Mouse (Mus musculus) liver, embryonic 16.5 days (tissue): ENCODE measurements around the gene Gm10229. TPM values are rescaled to one million over a fixed set of nuclear protein-coding genes. Genes with fewer than 3 reads are reported as not detected.
"Not testable (repeated sequence)": the region's sequence is repeated elsewhere in the genome, so short reads cannot be mapped to it uniquely, and the experiment has no call there.

Source experiments
- ATAC-seq: fragments of 200-750 bp; cut with Nextera tagmentation; 2 replicates; pipeline ENCODE4 v1.8.0; 2017; ENCODE audit warnings: low read depth, mild to moderate bottlenecking, moderate number of reproducible peaks, moderate library complexity
- H3K27ac ChIP-seq: fragments of 300-500 bp; sonication (generic); 2 replicates; pipeline ENCODE4 v1.5.1; 2014; ENCODE audit warnings: mild to moderate bottlenecking, low read length
- H3K27me3 ChIP-seq: fragments of 300-500 bp; sonication (generic); 2 replicates; pipeline ENCODE4 v1.6.1; 2014; ENCODE audit warnings: low read depth, low read length, mixed read lengths; ENCODE audit not compliant: control insufficient read depth, insufficient read depth
- H3K36me3 ChIP-seq: fragments of 300-500 bp; sonication (generic); 2 replicates; pipeline ENCODE4 v1.6.1; 2014; ENCODE audit warnings: mild to moderate bottlenecking; ENCODE audit not compliant: control insufficient read depth, insufficient read depth
- H3K4me1 ChIP-seq: fragments of 300-500 bp; sonication (generic); 2 replicates; pipeline ENCODE4 v1.6.1; 2014; ENCODE audit warnings: low read depth, low read length, mixed read lengths; ENCODE audit not compliant: control insufficient read depth
- H3K4me2 ChIP-seq: fragments of 300-500 bp; sonication (generic); 2 replicates; pipeline ENCODE4 v1.6.1; 2014; ENCODE audit warnings: low read depth, low read length, mixed read lengths
- H3K4me3 ChIP-seq: fragments of 300-500 bp; sonication (generic); 2 replicates; pipeline ENCODE4 v1.5.1; 2014; ENCODE audit warnings: low read depth, mild to moderate bottlenecking, low read length
- H3K9ac ChIP-seq: fragments of 300-500 bp; sonication (generic); 2 replicates; pipeline ENCODE4 v1.6.1; 2014; ENCODE audit warnings: low read depth, low read length
- H3K9me3 ChIP-seq: fragments of 300-500 bp; sonication (generic); replicated peaks from 2 replicates; pipeline ENCODE4 v1.6.1; 2016; ENCODE audit warnings: low read length; ENCODE audit not compliant: control insufficient read depth
- WGBS: fragments of 180-500 bp; shearing (Covaris S2); extraction: QIAGEN DNeasy Blood & Tissue Kit; methylation state at CpG from one replicate; pipeline ENCODE4 v1.1.7; 2014; ENCODE audit not compliant: insufficient replicate concordance; 5-methylcytosine and 5-hydroxymethylcytosine counted together
- polyA plus RNA-seq: library from polyadenylated mRNA; unstranded; fragments of >200 nt; fragmentation: Nextera tagmentation; extraction: Ambion mirVana; gene quantifications from 2 replicates; pipeline ENCODE4 v1.2.1, GENCODE M21; 2015

Gm10229 gene
- polyA plus RNA-seq: not detected in 2 replicates

DNA sequence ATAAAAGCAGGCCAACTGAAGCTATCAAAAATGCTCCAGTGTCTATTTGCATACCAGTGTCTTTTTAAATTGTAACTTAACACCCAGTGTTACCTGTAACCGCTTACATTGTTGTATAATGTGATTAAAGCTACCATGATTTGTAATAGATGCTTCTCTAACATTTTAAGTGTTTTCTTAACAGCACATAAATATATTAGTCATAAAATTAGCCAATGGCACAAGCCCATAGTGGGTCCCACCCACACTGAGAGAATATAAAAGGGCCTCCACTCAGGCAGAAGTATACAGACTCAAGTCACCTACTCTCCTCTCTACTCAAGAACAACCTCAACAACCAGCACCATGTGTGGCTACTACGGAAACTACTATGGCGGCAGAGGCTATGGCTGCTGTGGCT, at the start of gene Gm10229:
Gene Gm10229 (plus strand): TSS at position 301 of the 400 bp plus-strand sequence.
- not testable (repeated sequence) for H3K4me1 ChIP-seq, H3K27ac ChIP-seq, H3K27me3 ChIP-seq, H3K36me3 ChIP-seq, H3K4me2 ChIP-seq, H3K9me3 ChIP-seq, H3K9ac ChIP-seq, H3K4me3 ChIP-seq, ATAC-seq
- WGBS: 58% methylated on average over 1 of the region's 3 CpGs

DNA sequence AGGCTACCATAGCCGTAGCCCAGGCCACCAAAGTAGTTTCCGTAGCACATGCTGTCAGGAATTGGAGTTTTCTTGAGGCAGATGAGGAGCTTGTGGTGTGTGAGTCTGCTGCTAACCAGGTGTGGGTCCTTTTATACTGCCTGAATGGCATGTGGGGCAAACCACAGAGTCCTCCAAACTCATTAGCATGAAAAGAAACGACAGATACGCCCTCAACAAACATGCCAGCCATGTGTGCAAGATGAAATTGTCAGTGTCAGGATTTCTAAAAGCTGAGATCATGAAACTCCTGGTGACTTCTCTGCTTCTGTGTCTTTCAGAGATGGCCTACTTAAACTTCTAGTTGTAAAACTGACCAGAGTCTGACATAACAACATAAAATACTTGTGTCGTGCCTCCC, 4.4 kb upstream of the Gm10229 start, which contains the start of gene Krtap22-2:
Gene Krtap22-2 (minus strand): TSS at position 101 of the 400 bp plus-strand sequence.
- 57% methylated on average over 5 of the region's 5 CpGs for WGBS
- no peaks in the 10 kb centered on the region for H3K36me3 ChIP-seq
- no peak for ATAC-seq
- no peaks in the 10 kb centered on the region for H3K27me3 ChIP-seq
- no peaks in the 10 kb centered on the region for H3K9me3 ChIP-seq
- no peaks in the 10 kb centered on the region for H3K4me1 ChIP-seq
- H3K27ac ChIP-seq: no peak within 1 kb of the TSS
- no peak within 1 kb of the TSS for H3K4me3 ChIP-seq
- no peak within 1 kb of the TSS for H3K9ac ChIP-seq
- H3K4me2 ChIP-seq: no peak within 1 kb of the TSS

DNA sequence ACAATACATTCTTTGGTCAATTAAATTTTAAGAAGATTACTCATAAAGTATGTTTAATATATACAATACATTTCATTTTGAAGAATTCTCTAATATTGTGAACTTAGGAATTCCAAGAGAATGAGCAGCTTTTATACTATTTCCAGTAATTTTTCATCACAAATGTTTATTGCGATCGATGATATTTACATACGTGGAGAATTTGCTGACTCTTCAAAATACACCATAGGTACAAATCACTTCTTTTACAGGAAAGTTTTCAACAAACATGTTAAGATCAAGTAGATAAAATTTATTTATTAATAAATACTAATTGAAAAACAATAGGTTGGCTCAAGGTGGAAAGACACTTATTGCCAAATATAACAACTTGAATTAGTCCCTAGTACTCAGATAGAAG, 1.1 kb upstream of the Gm10229 start:
- Histone ChIP-seq H3K4me1 (no peaks in the 10 kb centered on the region), H3K36me3 (no peaks in the 10 kb centered on the region), H3K9me3 (no peaks in the 10 kb centered on the region), H3K27me3 (no peaks in the 10 kb centered on the region), H3K4me3 (no peak overlapping the region), H3K9ac (no peak overlapping the region), H3K4me2 (no peak overlapping the region), H3K27ac (no peak overlapping the region)
- 90% methylated on average over 3 of the region's 3 CpGs for WGBS
- no peak for ATAC-seq

DNA sequence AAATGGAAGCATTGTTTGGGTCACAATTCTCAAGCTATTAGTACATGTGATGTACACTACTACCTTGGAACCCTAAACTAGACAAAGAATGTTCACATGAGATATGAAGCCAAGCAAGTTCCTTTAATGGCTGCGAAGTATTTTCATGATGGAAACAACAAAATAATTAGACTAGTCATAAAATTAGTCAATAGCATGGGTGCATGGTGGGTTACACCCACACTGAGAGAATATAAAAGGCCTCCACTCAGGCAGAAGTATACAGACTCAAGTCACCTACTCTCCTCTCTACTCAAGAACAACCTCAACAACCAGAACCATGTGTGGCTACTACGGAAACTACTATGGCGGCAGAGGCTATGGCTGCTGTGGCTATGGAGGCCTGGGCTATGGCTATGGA, 16.3 kb downstream of the Gm10229 start, which contains the start of gene Krtap6-1:
Gene Krtap6-1 (plus strand): TSS at position 301 of the 400 bp plus-strand sequence.
- not testable (repeated sequence) for H3K27ac ChIP-seq, H3K36me3 ChIP-seq, H3K4me2 ChIP-seq, H3K27me3 ChIP-seq, H3K9ac ChIP-seq, H3K4me3 ChIP-seq, H3K4me1 ChIP-seq, ATAC-seq, H3K9me3 ChIP-seq
- 83% methylated on average over 3 of the region's 3 CpGs for WGBS

DNA sequence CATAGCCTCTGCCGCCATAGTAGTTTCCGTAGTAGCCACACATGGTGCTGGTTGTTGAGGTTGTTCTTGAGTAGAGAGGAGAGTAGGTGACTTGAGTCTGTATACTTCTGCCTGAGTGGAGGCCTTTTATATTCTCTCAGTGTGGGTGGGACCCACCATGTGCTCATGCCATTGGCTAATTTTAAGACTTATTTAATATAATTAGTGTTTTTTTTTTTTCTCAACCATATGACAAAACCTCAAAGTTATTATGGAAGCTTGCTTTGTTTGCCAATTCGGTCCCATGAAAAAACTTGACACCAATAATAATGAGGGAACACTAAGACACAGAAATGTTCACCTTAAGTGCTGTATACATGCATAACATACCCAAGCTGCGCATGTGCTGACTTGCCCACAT, 26.3 kb downstream of the Gm10229 start, which contains the start of gene Gm10228:
Gene Gm10228 (minus strand): TSS at position 101 of the 400 bp plus-strand sequence.
- not testable (repeated sequence) for H3K9me3 ChIP-seq, H3K4me2 ChIP-seq, ATAC-seq, H3K27me3 ChIP-seq, H3K27ac ChIP-seq, H3K4me1 ChIP-seq, H3K36me3 ChIP-seq, H3K9ac ChIP-seq, H3K4me3 ChIP-seq
- 62% methylated on average over 2 of the region's 4 CpGs for WGBS

DNA sequence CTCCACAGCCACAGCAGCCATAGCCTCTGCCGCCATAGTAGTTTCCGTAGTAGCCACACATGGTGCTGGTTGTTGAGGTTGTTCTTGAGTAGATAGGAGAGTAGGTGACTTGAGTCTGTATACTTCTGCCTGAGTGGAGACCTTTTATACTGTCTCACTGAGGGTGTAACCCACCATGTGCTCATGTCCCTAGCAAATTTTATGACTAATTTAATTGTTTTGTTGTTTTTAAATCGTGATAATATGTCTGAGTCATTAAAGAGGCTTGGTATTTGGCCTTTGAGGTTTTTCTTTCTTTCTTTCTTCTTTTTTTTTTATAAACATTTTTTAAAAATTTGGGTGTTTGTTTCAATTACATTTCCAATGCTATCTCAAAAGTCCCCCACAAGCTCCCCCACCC, 32.7 kb downstream of the Gm10229 start, which contains the start of gene Krtap6-5:
Gene Krtap6-5 (minus strand): TSS at position 101 of the 400 bp plus-strand sequence.
- no peak within 1 kb of the TSS for H3K9ac ChIP-seq
- H3K9me3 ChIP-seq: no peaks in the 10 kb centered on the region
- H3K4me1 ChIP-seq: no peaks in the 10 kb centered on the region
- WGBS: 72% methylated on average over 3 of the region's 3 CpGs
- H3K27ac ChIP-seq: no peak within 1 kb of the TSS
- no peak within 1 kb of the TSS for H3K4me2 ChIP-seq
- no peaks in the 10 kb centered on the region for H3K36me3 ChIP-seq
- ATAC-seq: no peak
- no peak within 1 kb of the TSS for H3K4me3 ChIP-seq
- H3K27me3 ChIP-seq: no peaks in the 10 kb centered on the region

DNA sequence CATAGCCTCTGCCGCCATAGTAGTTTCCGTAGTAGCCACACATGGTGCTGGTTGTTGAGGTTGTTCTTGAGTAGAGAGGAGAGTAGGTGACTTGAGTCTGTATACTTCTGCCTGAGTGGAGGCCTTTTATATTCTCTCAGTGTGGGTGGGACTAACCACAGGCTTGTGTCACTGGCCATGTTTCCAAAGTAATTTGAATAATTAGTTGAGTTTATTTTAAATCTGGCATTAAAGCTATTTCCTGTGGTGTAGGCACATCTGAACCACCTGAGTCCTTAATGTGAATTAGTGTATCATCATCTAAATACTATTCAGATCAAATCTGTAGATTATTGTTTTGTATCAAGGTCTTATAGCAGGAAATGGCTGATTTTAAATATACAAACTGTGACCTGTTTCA, 48.8 kb downstream of the Gm10229 start, which contains the start of gene 1110025L11Rik:
Gene 1110025L11Rik (minus strand): TSS at position 101 of the 400 bp plus-strand sequence.
- H3K9me3 ChIP-seq, H3K4me2 ChIP-seq, H3K4me3 ChIP-seq, H3K27ac ChIP-seq, H3K9ac ChIP-seq, ATAC-seq, H3K36me3 ChIP-seq, H3K4me1 ChIP-seq, H3K27me3 ChIP-seq: not testable (repeated sequence)
- WGBS: no CpG with 5 or more reads among the region's 2 CpGs

Other genes with a start within 250 kb of the Gm10229 start
- gene 2310057N15Rik, start 241.1 kb upstream of the Gm10229 start, polyA plus RNA-seq: not detected in 2 replicates
- not detected in 2 replicates for gene Gm5965, start 237.4 kb upstream of the Gm10229 start, polyA plus RNA-seq
- not detected in 2 replicates for gene Gm20741, start 203.1 kb upstream of the Gm10229 start, polyA plus RNA-seq
- gene Krtap15, start 195.1 kb upstream of the Gm10229 start, polyA plus RNA-seq: not detected in 2 replicates
- not detected in 2 replicates for gene Krtap14, start 189.1 kb upstream of the Gm10229 start, polyA plus RNA-seq
- not detected in 2 replicates for gene Krtap19-1, start 145.9 kb upstream of the Gm10229 start, polyA plus RNA-seq
- not detected in 2 replicates for gene Krtap19-2, start 141.0 kb upstream of the Gm10229 start, polyA plus RNA-seq
- gene Krtap19-3, start 137.2 kb upstream of the Gm10229 start, polyA plus RNA-seq: not detected in 2 replicates
- not detected in 2 replicates for gene Krtap19-4, start 130.2 kb upstream of the Gm10229 start, polyA plus RNA-seq
- not detected in 2 replicates for gene Krtap19-5, start 118.8 kb upstream of the Gm10229 start, polyA plus RNA-seq
- not detected in 2 replicates for gene Krtap19-9b, start 83.0 kb upstream of the Gm10229 start, polyA plus RNA-seq
- not detected in 2 replicates for gene Krtap16-3, start 52.4 kb upstream of the Gm10229 start, polyA plus RNA-seq
- not detected in 2 replicates for gene Krtap22-2, start 4.5 kb upstream of the Gm10229 start, polyA plus RNA-seq
- gene Krtap6-1, start 16.4 kb downstream of the Gm10229 start, polyA plus RNA-seq: not detected in 2 replicates
- gene Gm10228, start 26.2 kb downstream of the Gm10229 start, polyA plus RNA-seq: not detected in 2 replicates
- not detected in 2 replicates for gene Krtap6-5, start 32.6 kb downstream of the Gm10229 start, polyA plus RNA-seq
- not detected in 2 replicates for gene 1110025L11Rik, start 48.7 kb downstream of the Gm10229 start, polyA plus RNA-seq
- gene Krtap6-3, start 68.7 kb downstream of the Gm10229 start, polyA plus RNA-seq: not detected in 2 replicates
- not detected in 2 replicates for gene Gm6358, start 125.6 kb downstream of the Gm10229 start, polyA plus RNA-seq
- gene Gm10061, start 135.8 kb downstream of the Gm10229 start, polyA plus RNA-seq: not detected in 2 replicates
- not detected in 2 replicates for gene Gm9789, start 142.7 kb downstream of the Gm10229 start, polyA plus RNA-seq
- gene Gm7735, start 154.2 kb downstream of the Gm10229 start, polyA plus RNA-seq: not detected in 2 replicates
- gene 1110057P08Rik, start 159.5 kb downstream of the Gm10229 start, polyA plus RNA-seq: not detected in 2 replicates
- not detected in 2 replicates for gene Krtap20-2, start 190.6 kb downstream of the Gm10229 start, polyA plus RNA-seq